In genomic region chr12:54017949-54018348, GRCm38 (mm10) we compare ENCODE assay signal across 19 mouse cellular contexts.
"Had no signal": no experiment of that assay in that cellular context is flagged by ENCODE, and none has a peak within 500 bp of the region (broad histone marks: within the 10 kb centered on the region; RNA-seq: fewer than 3 reads in every experiment).

No protein-coding gene starts in this region.

- H3K27ac ChIP-seq: liver, embryonic 15.5 days; lung, embryonic 15.5 days; macrophage; midbrain, embryonic 13.5 days; neural tube, embryonic 12.5 days had no signal

- H3K27me3 ChIP-seq: liver, embryonic 15.5 days; megakaryocyte, embryonic 14.5 days; midbrain, embryonic 13.5 days; neural tube, embryonic 12.5 days had no signal

- ATAC-seq: liver, postnatal 0 days; lung, postnatal 0 days; midbrain, embryonic 13.5 days had no signal

- H3K9me3 ChIP-seq: liver, embryonic 15.5 days; lung, embryonic 15.5 days; megakaryocyte, embryonic 14.5 days; midbrain, embryonic 13.5 days; neural tube, embryonic 12.5 days had no signal

- H3K4me3 ChIP-seq: liver, embryonic 15.5 days; lung, embryonic 15.5 days; megakaryocyte, embryonic 14.5 days; midbrain, embryonic 13.5 days; neural tube, embryonic 12.5 days had no signal

- H3K4me1 ChIP-seq: liver, embryonic 15.5 days; lung, embryonic 15.5 days; megakaryocyte, embryonic 14.5 days; neural tube, embryonic 12.5 days had no signal

- DNase-seq: liver, postnatal 0 days; lung, adult 2 months; lung, postnatal 14 days; lung, postnatal 36 days; retina, postnatal 1 day; right cerebral cortex, adult 18-20 months; right cerebral cortex, postnatal 25 days; right cerebral cortex, postnatal 4 days; spleen, adult 18-20 months; thymus, adult 2 months; thymus, postnatal 25 days; thymus, postnatal 4 days had no signal

- H3K9ac ChIP-seq: liver, embryonic 15.5 days; liver, postnatal 0 days; lung, embryonic 15.5 days; midbrain, embryonic 13.5 days; neural tube, embryonic 12.5 days had no signal

- H3K36me3 ChIP-seq: liver, embryonic 15.5 days; lung, embryonic 15.5 days; midbrain, embryonic 13.5 days; neural tube, embryonic 12.5 days had no signal

- H3K4me2 ChIP-seq: liver, embryonic 15.5 days; lung, embryonic 15.5 days; midbrain, embryonic 13.5 days; neural tube, embryonic 12.5 days had no signal
